Mouse (Mus musculus): ENCODE measurements at regions not wholly inside any gene's neighbourhood (a gene's known extent, or its start where the extent isn't known, plus 50 kb on each side); places are given as distances from the start of the nearest gene placed in this dataset.

DNA sequence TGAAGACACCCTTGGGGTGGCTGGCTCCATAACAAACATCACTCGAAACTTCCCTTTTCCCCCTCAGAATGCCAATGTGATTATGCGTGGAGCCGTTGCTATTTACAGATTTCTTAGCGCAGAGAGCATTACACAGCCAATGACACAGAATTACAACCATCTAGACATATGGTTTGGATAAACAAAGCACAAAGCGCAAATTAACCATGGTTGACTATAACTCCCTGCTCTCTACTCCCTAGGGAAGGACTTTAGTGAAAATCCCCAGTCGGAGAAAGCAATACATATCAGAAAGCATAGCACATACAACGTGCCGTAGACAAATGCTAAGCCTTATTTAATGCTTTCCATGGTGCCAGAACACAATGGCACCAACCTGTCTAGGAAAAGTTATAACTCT is 131.8 kb downstream of the Tshz3 start:
- DNase-seq (ENCODE audit: low read depth, low spot score) = peak; percentile 8

DNA sequence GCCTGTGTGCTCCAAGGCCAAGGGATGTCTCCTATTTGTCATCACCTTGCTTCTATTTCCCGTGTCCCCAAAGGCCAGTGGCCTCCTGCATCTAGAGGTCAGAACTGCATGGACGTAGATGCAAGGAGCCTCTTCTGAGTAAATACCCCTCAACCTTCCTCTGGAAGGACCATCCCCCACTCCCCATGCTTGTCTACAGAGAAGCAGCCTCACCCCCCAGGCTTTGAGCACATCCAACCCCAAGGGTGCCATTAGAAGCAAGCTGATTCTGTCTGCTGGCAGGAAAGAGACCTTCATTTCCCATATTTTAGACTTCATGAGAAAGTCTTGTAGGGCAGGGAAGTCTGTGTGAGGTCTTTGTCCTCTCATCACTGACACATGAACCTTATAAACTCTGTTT is 132.2 kb downstream of the Tshz3 start:
- DNase-seq (ENCODE audit: low read depth, low spot score) = no peak

DNA sequence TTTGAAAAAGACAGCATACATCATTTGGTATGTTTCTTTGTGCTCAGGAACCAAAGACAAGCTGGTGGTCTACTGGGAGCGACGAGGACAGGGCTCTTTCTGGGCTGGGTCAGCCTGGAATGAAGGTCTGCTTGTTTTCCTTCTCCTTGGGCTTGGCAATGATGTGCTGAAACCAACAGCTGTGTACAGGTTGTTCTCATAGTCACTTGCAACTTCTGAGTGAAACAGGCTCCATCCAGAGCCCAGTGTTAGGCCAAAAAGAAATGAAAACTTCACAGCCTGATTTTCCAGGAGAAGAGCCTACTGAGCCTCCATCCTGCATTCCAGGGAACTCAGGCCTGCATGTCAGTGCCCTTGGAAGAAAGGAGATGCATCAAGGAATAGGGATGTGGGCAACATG is 150.4 kb downstream of the Tshz3 start:
- no peak for DNase-seq (ENCODE audit: low read depth, low spot score)

DNA sequence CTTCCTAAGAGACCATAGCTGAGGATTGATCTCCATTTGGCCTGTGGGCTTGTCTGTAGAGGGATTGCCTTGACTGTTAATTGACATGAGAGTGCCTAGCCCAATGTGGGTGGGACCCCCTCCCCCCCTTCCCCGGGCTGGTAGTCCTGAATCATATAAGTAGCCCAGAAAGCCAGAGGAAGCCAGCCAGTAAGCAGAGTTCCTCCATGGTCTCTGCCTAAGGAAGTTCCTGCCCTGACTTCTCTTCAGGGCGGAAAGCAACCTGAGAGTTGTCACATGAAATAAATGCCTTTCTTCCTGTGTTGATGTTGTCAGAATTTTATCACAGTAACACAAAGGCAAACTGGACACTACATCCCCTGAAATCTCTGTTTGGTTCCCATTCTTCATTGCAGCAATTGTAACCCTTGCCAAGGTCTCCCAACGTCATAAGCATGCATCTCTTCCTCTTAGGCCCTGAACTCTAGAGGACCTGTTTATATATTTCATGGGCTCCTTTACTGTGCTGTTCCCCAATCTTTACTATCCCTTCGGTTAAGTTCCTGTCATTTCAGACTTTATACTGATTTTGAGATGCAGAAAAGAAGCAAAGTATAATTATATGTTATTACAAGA is 153.5 kb downstream of the Tshz3 start:
- DNase-seq (ENCODE audit: low read depth, low spot score) = no peak

DNA sequence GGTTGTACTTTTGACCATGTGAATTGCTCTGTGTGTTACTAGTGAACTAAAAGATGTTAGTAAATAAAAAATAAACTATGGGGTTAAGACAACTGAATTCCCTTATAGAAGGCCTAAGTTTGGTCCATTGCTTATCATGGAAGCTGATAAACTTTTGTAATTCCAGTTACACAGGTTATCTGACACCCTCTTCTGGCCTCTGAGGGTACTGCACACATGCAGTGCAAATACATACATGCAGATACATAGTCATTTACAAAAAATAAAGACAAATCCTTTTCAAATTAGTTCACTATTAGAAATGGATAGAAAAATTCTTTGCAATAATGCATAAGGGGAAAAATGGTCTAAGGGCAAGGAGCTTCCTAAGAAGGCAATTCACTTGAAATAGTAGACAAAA is 156.4 kb downstream of the Tshz3 start:
- no peak for DNase-seq (ENCODE audit: low read depth, low spot score)

DNA sequence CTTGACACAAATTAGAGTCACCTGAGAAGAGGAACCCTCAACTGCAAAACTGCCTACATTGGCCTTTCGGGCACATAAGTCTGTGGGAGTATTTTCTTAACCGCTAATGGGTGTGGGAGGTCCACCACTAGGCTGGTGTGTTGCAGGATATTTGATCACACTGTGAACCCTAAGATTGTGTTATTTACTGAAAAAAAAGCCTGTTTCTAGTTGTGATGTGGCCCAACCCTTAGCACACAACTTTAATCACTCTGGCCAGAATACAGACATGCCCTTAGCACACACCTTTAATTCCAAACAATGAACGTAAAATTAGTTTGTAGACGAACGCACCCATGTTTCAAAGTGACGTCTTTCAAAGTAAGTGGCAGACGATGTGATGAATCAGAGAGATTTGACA is 161.5 kb downstream of the Tshz3 start:
- no peak for DNase-seq (ENCODE audit: low read depth, low spot score)

DNA sequence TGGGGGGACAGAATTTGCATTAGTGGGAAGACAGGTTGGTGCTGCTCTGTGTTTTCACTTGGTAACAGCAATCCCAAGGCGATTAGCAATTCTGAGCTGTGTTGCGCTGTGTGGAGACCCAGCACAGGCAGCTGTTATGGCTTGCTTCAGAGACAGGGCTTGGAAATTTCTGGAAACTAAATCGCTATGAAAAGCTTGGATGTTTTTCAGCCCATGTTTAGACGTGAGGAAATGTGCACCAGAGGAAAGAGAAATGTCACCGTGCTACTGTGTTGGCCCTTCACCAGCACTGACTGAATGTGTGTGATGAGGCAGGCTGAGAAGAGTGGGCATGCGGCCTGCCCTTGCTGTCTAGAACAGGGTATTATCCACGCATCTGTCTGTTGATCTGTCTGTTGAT is 164.6 kb downstream of the Tshz3 start:
- no peak for DNase-seq (ENCODE audit: low read depth, low spot score)

DNA sequence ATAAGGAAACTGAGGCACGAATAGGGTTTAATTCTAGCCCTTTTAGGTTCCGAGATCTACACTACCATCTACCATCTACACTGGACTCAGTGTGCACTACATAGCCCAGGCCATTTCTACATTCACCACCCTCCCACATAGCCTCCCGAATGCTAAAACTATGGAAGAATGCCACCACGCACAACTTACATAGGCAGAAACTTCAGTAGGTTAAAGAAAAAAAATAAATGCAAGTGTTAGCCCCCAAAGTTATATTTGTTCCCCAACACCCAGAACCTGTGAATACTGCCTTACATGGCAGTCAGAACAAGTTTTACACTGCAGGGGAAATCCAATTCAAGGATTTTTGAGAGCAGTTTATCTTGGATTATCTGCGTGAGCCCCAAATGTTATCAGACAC is 165.8 kb downstream of the Tshz3 start:
- DNase-seq (ENCODE audit: low read depth, low spot score) = no peak

DNA sequence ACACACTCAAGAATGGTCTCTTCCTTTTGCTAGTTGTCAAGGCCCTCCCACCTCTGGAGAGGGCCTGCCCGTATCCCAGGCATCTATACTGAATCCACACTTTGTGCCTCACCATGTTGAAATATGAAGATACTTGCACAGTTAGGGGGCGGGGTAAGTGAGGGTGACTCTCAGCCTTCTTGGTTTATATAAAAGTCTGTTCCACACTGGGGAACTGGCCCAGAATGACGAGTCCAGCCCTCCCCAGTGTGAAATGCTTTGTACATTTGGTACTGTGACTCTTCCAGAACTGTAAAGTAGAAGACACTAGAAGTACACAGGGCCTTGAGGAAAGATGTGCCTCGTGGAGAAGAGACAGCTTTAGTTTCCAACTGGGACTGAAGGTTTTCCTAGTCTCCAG is 166.8 kb downstream of the Tshz3 start:
- DNase-seq (ENCODE audit: low read depth, low spot score) = no peak

DNA sequence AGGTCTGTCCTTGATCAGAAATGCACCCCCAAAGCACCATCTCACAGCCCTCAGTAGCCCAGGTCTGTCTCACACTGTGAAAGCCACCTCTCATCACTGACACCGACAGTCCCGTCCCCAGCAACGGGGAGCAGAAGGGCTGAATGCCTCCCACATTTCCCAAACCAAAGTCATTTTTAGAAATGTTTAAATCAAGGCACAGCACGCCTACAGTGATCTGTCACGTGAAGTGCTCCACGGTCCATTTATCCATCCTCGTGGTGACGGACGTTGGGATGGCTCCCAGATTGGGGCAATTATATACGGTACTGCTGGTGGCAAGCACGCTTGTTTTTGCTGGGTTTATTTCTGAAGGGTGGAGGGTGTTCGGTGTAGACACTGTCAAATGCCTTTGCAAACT is 168.7 kb downstream of the Tshz3 start:
- no peak for DNase-seq (ENCODE audit: low read depth, low spot score)

DNA sequence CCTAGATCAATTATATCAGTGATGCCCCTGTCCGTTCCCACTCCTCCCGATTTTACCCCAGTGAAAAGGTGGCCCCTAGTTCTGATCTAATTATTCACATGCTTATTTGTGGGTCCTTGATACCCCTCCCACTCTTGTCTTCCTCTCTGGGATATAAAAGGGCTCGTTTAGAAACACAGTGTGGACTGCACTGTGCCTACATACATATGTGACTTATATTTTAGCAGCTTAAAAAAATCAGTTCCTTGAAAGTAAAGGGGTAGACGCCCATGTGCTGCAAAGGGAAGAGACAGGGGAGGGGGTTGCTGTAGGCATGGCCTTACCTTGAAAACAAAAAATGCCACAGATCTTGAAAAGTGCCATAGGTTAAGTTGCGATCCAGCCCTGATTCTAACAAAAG is 176.1 kb downstream of the Tshz3 start:
- DNase-seq (ENCODE audit: low read depth, low spot score) = no peak

DNA sequence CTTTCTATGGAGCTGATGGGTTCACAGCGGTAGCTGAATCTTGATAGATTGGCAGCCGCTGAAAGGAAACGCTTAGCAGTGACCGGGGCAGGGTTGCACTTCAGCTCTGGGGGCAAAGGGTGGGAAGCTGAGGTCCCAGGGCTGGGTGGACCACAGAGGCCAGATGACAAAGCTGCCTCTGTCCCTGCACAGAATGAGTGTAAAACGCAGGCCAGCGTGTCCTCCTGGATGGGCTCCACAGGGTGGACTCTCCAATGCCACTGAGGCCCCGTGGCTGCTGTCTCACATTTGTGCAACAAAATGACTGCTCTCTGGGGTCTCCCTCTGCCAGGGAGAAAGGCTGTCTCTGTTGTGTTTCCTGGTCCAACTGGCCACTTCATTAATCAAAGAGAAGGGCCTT is 179.8 kb downstream of the Tshz3 start:
- no peak for DNase-seq (ENCODE audit: low read depth, low spot score)

DNA sequence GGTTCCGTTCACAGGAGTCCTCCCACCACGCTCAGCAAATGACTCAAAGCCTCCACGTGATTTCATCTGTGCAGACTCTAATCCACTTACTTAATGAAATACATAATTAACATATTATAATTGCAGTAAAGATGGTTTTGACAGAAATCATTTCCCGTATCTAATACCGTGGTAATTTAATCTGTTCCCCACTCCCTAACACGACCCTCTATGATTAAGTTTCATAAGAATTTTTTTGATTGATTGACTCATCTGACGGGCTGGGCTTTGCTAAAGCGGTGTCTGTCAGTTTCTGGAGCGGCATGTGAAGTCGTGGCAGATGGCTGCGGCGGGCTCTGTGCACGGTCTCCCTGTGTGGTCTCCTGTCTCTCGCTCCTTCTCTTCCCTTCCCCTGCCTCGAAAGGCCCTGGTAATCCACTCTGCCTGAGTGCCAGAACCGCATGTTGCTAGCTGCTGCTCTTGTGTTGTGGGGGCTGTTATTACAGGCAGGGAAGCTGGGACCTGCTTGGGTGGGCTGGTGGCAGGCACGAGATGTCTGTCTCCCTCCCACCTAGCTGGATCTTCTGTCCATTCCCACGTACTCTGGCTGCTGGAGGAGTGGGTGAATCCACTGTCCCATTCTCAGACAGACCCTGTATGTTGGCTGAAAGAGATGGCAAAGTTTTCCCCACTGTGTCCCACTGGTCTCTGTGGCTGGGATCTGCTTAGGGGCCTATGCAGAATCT is 195.0 kb downstream of the Tshz3 start:
- peak; percentile 32 for DNase-seq (ENCODE audit: low read depth, low spot score)

DNA sequence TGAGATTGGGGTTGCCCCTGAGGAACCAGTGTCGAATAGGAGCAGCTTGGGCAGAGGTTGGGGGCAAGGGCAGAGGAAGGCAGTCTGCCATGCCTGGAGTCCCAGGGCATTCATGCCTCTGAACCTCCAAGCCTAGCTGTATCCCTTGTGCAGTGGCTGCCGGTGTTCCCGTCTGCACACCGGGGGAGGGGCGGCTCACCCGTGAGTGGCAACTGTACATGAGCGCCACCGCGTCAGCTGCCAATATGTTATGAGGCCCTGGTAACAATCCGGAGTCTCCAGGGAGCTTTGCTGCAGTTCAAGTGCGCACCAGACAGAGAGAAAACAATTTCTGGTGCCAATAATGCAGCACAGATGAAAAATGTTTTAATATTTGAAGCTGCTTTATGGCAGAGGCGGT is 198.4 kb downstream of the Tshz3 start:
- DNase-seq (ENCODE audit: low read depth, low spot score) = no peak

DNA sequence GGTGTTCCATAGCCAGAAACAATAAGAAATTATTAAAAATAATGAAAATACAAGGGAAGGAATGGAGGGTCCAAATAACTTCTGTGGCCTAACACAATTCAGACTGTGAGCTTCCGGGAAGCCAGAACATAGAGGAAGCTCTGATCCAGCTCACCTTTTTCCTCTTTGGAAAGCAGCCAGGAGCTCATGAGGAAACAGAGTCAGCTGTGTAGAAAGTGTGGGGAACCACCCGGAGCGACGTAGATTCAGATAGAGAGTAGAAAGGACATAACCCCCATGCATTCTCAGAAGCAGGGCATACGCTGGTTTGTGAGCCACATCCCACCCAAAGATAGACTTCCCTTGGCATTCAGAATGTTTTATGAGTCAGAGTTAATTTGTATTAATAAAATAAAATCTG is 203.6 kb downstream of the Tshz3 start:
- no peak for DNase-seq (ENCODE audit: low read depth, low spot score)

DNA sequence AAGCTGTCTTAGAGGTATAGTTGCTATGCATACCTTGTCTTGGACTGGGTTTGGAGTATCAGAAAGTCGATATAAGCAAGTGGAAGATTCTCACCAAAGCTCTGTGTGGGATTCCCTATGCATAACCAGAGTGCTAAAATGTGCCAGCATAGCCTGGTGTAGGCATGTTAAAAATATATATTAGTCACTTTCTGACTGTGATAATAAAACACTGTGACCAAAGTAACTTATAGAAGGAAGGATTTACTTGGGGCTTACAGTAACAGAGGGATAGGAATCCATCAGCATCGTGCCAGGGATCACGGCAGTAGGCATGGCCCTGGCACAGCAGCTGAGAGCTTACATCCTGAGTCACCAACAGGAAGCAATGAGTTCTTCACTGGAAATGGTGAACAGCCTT is 215.4 kb downstream of the Tshz3 start:
- DNase-seq (ENCODE audit: low read depth, low spot score) = no peak

DNA sequence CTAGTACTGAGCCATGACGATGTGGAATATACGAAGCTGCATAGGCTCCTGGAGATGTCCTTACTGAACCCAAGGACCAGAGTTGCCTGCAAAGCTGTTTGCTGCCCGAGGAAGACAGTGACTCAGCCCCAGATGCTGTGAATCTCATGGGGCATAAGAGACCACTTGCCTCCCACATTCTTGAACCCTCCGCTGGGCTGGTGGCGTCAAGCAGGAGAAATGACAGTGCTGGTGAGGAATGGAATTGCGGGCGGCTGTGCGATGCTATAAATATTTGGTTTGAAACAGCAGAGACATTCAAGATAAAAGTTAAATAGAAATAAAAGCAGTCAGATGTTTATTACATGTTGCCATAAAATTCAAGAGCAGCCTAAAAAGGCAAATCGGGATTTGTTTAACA is 216.3 kb downstream of the Tshz3 start:
- no peak for DNase-seq (ENCODE audit: low read depth, low spot score)

DNA sequence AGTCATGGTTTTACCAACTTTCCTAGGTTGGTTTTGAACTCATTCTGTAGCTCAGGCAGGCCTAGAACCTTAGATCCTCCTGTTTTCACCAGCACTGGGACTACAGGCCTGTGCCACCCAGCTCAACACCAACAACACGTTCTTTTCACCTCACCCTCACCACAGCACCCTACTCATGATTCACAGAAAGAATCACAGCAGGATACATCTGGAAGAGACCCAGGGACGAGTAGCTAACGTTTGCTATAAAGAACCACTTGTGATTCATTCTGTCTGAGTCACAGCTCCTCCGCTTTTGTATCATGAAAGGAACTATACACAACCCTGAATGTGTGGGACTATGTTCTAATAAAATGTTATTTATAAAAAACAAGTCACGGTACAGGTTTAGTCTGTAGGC is 217.3 kb downstream of the Tshz3 start:
- no peak for DNase-seq (ENCODE audit: low read depth, low spot score)

DNA sequence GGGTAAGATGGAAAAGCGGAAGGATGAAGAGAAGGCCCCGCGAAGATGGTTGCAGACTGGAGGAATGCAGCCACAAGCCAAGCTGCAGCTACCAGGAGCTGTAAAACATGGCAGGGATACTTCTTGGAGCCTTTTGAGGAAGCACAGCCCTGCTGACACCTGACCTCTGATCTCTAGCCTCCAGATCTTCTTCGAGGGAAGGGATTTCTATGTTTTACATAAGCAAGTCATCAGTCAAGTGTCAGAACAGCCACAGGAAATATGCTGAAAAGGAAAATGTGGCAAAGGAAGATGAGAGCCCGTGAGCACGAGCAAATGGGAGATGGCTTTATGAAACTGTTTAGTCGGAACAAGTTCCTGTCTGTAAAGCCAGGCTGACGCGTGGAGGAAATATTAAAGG is 219.1 kb downstream of the Tshz3 start:
- no peak for DNase-seq (ENCODE audit: low read depth, low spot score)

DNA sequence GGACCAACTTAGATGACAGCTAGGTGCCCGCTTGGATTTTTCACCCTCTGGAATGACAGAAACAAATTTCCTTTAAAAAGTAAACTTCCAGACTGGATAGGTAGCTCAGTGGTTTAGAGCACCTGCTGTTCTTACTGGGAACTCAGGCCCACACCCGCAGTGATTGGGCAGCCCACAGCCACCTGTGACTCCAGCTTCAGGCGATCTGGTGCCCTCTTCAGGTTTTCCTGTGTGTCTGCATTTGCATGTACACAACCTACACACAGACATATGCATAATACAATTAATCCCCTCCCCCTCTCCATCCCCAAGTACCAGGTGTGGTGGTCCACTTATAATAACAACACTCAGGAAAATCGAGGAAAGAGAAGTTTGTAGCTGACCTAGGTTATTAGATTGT is 221.5 kb downstream of the Tshz3 start:
- DNase-seq (ENCODE audit: low read depth, low spot score) = no peak

DNA sequence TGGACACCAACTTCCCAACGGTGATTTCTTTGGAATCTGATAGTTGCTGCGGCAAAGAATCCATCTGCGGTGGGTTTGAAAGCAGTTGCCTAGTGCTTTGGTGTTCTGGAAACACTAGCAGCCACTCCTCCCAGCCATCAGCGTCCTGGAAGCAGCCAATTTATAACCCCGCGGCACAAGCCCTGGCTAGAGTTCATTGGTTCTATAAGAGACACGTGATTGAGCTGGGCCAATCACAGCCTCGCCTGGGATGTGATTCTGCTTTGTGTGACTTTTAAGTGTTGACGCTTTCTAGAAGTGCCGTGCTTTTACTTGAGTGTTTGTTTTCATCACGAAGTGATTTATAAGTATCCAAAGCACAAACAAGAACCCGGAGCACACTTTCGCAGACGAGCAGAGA is 223.1 kb downstream of the Tshz3 start:
- DNase-seq (ENCODE audit: low read depth, low spot score) = no peak

DNA sequence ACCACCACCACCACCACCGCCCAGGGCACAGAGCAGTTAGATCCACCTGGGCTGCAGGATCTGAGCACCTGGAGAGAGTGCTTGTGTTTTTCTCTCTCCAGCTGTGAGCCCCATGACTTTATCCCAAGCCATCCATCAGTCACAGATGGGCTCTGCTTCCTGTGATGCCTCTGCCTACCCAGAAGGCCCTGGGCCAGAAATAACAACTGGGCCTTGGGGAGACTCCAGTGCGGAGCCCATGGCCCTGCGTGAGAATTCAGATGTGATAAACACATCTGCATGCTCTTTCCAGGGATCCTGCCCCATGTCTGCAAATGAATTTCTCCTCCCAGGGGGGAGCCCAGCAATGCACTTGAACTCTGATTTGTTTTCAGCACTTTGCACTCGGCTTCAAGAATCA is 235.6 kb downstream of the Tshz3 start:
- DNase-seq (ENCODE audit: low read depth, low spot score) = no peak

DNA sequence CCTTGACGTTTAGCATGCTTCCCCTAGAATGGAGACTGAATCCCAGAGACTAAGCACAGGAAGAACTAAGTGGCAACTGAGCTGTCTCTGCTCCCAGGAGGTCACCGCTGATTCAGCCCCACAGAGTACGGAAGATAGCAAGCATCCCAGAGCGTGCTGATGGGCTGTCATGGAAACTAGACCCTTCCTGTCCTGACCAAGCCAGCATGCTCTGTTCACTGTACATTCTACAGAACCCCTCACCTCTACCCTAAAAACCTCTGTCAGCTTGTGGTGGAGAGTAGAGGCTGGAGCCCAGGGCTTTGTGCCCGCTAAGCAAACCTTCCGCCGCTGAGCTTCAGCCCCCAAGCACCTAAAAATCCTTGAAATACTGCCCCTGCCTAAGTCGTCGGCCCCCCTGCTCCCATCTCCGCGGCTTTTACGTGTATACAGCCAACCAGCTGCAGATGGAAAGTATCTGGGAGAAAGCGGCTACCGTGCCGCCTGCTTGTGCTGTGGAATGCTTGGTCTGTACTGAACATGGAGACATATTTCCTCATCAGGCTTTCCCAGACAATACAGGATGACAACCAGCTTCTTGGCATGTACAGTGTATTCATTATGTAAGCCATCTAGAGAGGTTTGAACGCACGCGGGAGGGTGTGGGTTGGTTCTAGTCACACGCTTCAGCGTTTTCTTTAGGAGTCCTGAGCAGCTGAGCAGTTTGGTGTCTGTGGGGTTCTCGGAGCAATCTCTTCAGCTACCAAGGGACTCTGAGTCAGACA is 237.1 kb downstream of the Tshz3 start:
- DNase-seq (ENCODE audit: low read depth, low spot score) = no peak

Measured in brain, embryonic 18.5 days (tissue).